Mouse (Mus musculus) heart, adult 2 months (tissue): Measurements from ENCODE around the gene Acvr1b.

Source experiments
- CTCF ChIP-seq: fragments of 200-600 bp; IDR thresholded peaks from 2 replicates; pipeline ENCODE4 v1.8.1; 2022; ENCODE audit warnings: antibody characterized with exemption, mild to moderate bottlenecking, moderate library complexity
- POLR2A ChIP-seq: fragments of 200-500 bp; IDR thresholded peaks from 2 replicates; pipeline ENCODE4 v1.6.1; 2011; ENCODE audit warnings: mild to moderate bottlenecking, low read depth, low read length, control low read depth; ENCODE audit not compliant: insufficient read depth

GRCm38 (mm10) chr15:101176284-101176680 is 2.4 kb downstream of the Acvr1b start:
- TF ChIP-seq POLR2A (no peak), CTCF (no peak)
